Mouse (Mus musculus) bone marrow macrophage, adult 2 months (primary cell): Measurements from ENCODE around the gene Higd1b. TPM values are rescaled to one million over a fixed set of nuclear protein-coding genes. Genes with fewer than 3 reads are reported as not detected.

ENCODE experiments used
- H3K27ac ChIP-seq: 2 replicates; pipeline ENCODE4 v1.5.1; 2012; ENCODE audit warnings: low read depth, low read length; ENCODE audit not compliant: insufficient read depth
- H3K4me1 ChIP-seq: 2 replicates; pipeline ENCODE4 v1.6.1; 2012; ENCODE audit warnings: low read length; ENCODE audit not compliant: control insufficient read depth, insufficient read depth
- H3K4me3 ChIP-seq: 2 replicates; pipeline ENCODE4 v1.5.1; 2012; ENCODE audit warnings: mild to moderate bottlenecking, low read length, moderate library complexity; ENCODE audit not compliant: insufficient read depth
- CTCF ChIP-seq: IDR thresholded peaks from 2 replicates; pipeline ENCODE4 v1.5.1; 2012; ENCODE audit warnings: low read depth, mild to moderate bottlenecking, low read length, moderate library complexity
- POLR2A ChIP-seq: IDR thresholded peaks from 2 replicates; pipeline ENCODE4 v1.6.1; 2012; ENCODE audit warnings: mild to moderate bottlenecking, low read depth, low read length, borderline replicate concordance
- polyA plus RNA-seq: library from polyadenylated mRNA; stranded (reverse); fragments of >200 nt; gene quantifications from 2 replicates; pipeline ENCODE4 v1.2.4, GENCODE M21; 2012; ENCODE audit not compliant: missing spikeins, insufficient read depth, insufficient read length

Gene Higd1b
- polyA plus RNA-seq, 1 experiment, result not detected

DNA sequence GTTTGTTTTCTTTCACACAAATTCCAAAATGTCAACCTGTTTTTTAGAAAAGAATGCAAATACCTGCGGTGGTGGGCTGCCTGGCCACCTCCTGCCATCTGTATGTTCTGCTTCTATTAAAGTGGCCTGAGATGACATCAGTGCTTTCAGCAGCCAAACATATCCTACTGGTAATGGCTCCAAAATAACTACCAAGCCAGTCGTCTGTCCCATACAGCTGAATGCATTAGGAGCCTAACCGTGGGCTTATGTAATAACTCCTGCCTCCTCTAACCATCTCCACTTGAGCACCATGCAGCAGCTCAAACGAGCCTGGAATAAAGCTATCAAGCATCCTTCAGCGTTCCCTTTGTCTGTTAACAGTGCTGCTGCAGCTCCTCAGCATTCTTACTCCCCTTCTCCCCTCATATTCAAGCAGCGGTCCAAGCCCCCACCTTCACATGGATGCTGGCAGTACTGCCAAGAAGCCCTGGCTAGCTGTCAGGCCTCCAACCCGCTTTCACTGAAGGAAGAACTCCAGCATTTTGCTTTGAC, 39.2 kb downstream of the Higd1b start:
- no peak for TF ChIP-seq CTCF
- TF ChIP-seq POLR2A, result no peak
- Histone ChIP-seq H3K4me3 (no peak overlapping the region), H3K27ac (no peak overlapping the region), H3K4me1 (peaks cover 5% of the 10 kb centered on the region)

DNA sequence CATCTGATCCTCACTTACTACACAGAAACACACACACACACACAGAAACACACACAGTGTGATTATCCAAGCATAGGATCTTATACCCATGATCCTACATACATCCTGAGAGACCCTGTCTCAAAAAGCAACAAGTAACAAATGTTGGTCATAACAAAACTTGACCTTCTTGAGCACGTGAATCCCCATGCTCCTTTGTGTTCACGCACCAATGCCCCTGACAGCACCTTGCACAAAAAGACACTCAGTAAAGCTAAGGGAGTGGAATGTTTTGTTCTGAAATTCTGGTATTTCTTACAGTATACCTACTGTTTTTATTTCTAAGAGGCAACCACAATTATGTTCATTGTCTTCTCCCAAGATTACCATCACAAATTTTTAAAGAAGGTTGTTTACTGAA, 43.9 kb downstream of the Higd1b start:
- Histone ChIP-seq H3K27ac (no peak overlapping the region), H3K4me3 (no peak overlapping the region; the same call in 1 of the 2 replicates), H3K4me1 (peaks cover 11% of the 10 kb centered on the region)
- TF ChIP-seq CTCF, result no peak

DNA sequence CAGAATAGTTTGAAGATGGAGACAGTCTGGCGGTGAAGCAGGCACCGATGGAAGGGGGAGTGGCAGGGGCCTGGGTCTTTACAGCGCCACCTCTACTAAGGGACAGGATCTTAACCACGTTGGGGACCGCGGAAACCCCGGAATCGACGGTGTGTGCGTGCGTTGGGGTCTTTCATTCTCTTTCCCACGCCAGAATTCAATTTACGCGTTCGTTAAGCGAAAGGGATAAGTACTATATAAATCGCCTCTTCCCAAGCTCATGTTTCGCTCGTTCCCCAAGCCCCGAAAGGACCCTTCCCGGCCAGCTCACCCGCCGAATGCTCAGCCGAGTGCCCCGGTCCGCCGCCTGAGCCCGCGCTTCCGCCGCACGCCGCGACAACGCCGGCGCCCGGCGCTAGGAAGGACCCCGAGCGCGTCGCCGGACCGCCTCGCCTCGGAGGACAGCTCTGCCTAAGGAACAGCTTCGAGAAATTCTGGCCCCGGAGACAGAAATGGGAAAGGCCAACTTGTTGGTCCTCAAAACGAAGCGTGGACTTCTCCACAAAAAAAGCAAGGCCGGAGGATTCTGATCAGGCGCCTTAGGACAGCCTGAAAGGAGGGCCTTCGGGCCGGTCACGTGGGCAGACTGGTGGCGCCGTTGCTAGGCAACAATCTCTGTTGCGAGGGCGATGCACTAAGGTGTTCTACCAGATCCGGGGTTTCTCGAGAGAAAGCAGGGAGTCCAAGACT, 45.1 kb downstream of the Higd1b start, which contains the start of the genes Eftud2 and Ccdc103:
Gene Eftud2, minus strand, starts transcription at position 401 of the 729 bp plus-strand sequence.
Gene Ccdc103, plus strand, starts transcription at position 620 of the 729 bp plus-strand sequence.
- H3K4me1 ChIP-seq, result peaks cover 11% of the 10 kb centered on the region
- peak within 1 kb of the TSS; percentile 76 for H3K27ac ChIP-seq
- TF ChIP-seq POLR2A, result no peak
- TF ChIP-seq CTCF, result no peak
- H3K4me3 ChIP-seq, result peak within 1 kb of the TSS; percentile 90

DNA sequence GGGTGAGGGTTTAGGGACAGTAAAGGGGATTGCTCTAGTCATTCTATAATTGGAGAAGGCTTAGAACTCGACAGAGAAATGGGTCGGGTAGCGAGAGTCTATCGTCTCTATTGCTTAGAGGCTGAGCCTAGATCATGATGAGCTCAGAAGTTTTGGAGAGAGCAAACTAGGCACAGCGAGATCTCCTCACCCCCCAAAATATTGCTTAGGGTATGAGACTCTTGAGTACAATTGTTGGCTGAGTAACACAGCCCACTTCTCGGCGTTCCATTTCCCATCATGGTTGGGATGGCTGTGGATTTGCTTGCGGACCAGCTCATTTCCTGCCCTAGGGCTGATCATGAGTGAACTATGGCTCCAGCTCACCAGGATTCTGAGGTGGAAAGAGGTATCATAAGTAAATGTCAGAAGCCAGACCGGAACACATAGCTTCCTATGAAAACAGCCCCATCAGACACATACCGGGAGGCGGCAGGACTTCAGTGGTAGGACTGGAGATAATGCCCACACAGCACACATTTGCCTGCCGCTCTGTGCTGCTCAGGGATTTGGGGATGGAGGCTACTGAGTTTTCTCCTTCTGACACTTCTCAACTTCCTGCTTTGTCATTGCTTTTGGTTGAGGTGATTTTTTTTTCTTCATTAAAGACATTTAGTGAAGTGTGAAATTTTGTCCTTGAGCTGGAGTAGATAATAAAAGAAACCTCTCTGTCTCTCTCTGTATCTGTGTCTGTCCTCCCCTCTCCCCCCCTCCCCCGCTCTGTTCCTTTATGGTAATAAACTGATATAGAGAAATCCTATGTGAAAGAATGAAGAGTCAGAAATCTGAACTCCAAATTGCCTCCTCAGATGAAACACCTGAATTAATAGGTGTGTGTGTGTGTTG, 45.9 kb downstream of the Higd1b start:
- peaks cover 11% of the 10 kb centered on the region for H3K4me1 ChIP-seq
- H3K4me3 ChIP-seq, result peak overlapping the region; percentile 90
- TF ChIP-seq CTCF (no peak), POLR2A (no peak)
- H3K27ac ChIP-seq, result no peak overlapping the region

DNA sequence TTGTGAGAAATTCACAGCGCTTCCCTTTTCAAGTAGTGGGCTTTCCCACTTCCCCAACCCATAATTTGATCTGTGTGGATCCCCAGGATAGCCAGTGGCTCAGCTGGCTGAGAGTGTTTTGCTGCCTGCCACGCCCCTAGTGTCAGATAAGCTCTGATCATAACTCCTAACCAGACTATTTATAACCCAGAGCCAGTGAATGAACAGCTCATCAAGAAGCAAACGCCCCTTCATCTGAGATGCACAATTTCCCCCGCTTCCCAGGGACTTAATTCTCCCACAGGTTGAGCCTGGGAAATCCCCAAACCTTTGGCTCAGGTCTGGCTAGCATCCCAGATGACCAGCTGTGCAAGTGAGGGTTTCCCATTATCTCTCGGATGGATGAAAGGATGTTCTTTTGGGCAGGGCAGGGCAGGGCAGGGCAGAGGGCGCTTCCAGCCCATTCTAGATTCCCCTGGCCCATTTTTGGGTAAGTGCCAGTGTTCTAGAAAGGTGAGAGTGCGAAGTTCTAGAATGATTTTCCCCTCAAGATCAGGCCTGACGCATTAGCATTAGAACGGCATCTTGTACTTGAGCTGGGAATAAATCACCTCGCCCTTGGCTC, 49.1 kb downstream of the Higd1b start, which contains the start of gene Fam187a:
Gene Fam187a, plus strand, starts transcription at position 554 of the 604 bp plus-strand sequence.
- TF ChIP-seq CTCF, result no peak
- TF ChIP-seq POLR2A, result no peak
- H3K4me1 ChIP-seq, result peaks cover 6% of the 10 kb centered on the region
- no peak within 1 kb of the TSS for H3K4me3 ChIP-seq
- H3K27ac ChIP-seq, result no peak within 1 kb of the TSS

DNA sequence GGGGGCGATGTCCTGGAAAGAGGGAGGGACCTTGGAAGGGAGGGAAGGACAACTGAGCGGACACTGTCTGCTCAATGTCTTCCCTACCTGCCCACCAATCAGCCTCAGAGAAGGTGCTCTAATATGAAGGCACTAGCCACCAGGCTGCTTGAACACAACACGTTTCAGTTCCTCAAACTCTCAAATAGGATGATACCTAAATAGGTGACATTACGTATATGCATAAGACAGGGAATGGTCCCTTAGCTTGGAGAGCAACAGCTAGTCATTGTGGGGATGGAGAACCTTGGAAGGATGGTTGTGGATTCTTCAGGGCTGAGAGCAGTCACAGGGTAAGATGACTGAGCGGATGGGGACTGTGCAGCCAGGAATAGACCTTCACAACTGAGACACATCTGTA, 51.8 kb downstream of the Higd1b start:
- H3K27ac ChIP-seq, result no peak overlapping the region
- H3K4me1 ChIP-seq, result no peaks in the 10 kb centered on the region
- no peak for TF ChIP-seq POLR2A
- TF ChIP-seq CTCF, result no peak
- H3K4me3 ChIP-seq, result no peak overlapping the region

Other genes with a start within 250 kb of the Higd1b start
- gene Fzd2, start 231.5 kb upstream of the Higd1b start, polyA plus RNA-seq, result 0.21 TPM in 1 of 2 replicates, not detected in the other
- gene Meioc, start 172.1 kb upstream of the Higd1b start, polyA plus RNA-seq, result not detected in 2 replicates
- 28.9 and 30.5 TPM in 2 replicates for gene Ccdc43, start 138.1 kb upstream of the Higd1b start, polyA plus RNA-seq
- gene Adam11, start 74.4 kb upstream of the Higd1b start, polyA plus RNA-seq, result not detected in 2 replicates
- not detected in 2 replicates for gene Gjc1, start 16.1 kb upstream of the Higd1b start, polyA plus RNA-seq
- gene Eftud2, start 45.1 kb downstream of the Higd1b start, polyA plus RNA-seq, result 40.2 and 57.1 TPM in 2 replicates
- not detected in 2 replicates for gene Ccdc103, start 45.4 kb downstream of the Higd1b start, polyA plus RNA-seq
- not detected in 2 replicates for gene Fam187a, start 49.3 kb downstream of the Higd1b start, polyA plus RNA-seq
- gene Gfap, start 65.1 kb downstream of the Higd1b start, polyA plus RNA-seq, result not detected in 2 replicates
- 10.9 and 11.9 TPM in 2 replicates for gene Kif18b, start 89.3 kb downstream of the Higd1b start, polyA plus RNA-seq
- not detected in 2 replicates for gene C1ql1, start 110.8 kb downstream of the Higd1b start, polyA plus RNA-seq
- 69.2 and 82.6 TPM in 2 replicates for gene Nmt1, start 192.3 kb downstream of the Higd1b start, polyA plus RNA-seq
- gene Dcakd, start 192.5 kb downstream of the Higd1b start, polyA plus RNA-seq, result 40.9 and 43.2 TPM in 2 replicates